11 mouse cellular contexts compared by ENCODE assay signal in genomic region chr11:59530870-59531535, GRCm38 (mm10). TPM values are rescaled to one million over a fixed set of nuclear protein-coding genes. Genes with fewer than 3 reads are reported as not detected.
DNase-seq lines count a peak whose midpoint lies in the region; ATAC-seq lines count a peak whose summit lies in the region.
"Had no signal": no experiment of that assay in that cellular context is flagged by ENCODE, and none has a peak within 500 bp of the region (broad histone marks: within the 10 kb centered on the region; RNA-seq: fewer than 3 reads in every experiment).

No protein-coding gene starts in this region.

- H3K27ac ChIP-seq in hindbrain, embryonic 15.5 days (replicated peaks) = no peak overlapping the region; the same call in 1 of the 2 replicates
- no peak overlapping the region for H3K27ac ChIP-seq in hindbrain, embryonic 10.5 days
- no peak overlapping the region for H3K27ac ChIP-seq in limb, embryonic 12.5 days

- no peak for DNase-seq in hindbrain, embryonic 10.5 days (ENCODE audit: low spot score)
- DNase-seq in R1 (ENCODE audit: low read depth, low spot score) = peak; percentile 80
- peak; percentile 73 for DNase-seq in embryo, embryonic 10 days (ENCODE audit: low spot score)
- DNase-seq in adrenal gland, adult (ENCODE audit: inconsistent age in 2 of 2, low spot score in 1 of 2) = no peak
- DNase-seq in adrenal gland, postnatal 36 days = no peak
- no peak for DNase-seq in spleen, adult 12 weeks (ENCODE audit: low spot score)

- H3K27me3 ChIP-seq in hindbrain, embryonic 15.5 days = no peaks in the 10 kb centered on the region
- H3K27me3 ChIP-seq in hindbrain, embryonic 10.5 days (ENCODE audit: insufficient read depth, poor library complexity, severe bottlenecking) = no peaks in the 10 kb centered on the region
- H3K27me3 ChIP-seq in limb, embryonic 12.5 days = no peaks in the 10 kb centered on the region

- H3K9ac ChIP-seq in hindbrain, embryonic 15.5 days = no peak overlapping the region
- no peak overlapping the region for H3K9ac ChIP-seq in limb, embryonic 12.5 days (replicated peaks)

- H3K9me3 ChIP-seq in hindbrain, embryonic 15.5 days = no peaks in the 10 kb centered on the region
- H3K9me3 ChIP-seq in hindbrain, embryonic 10.5 days = no peaks in the 10 kb centered on the region
- no peaks in the 10 kb centered on the region for H3K9me3 ChIP-seq in limb, embryonic 12.5 days

- 0 out of 2 replicates have a peak, but pooled peaks have one; percentile 48 for ATAC-seq in hindbrain, embryonic 15.5 days (ENCODE audit: low FRiP score, low read depth)
- peak; percentile 26; the same call in 1 of the 2 replicates for ATAC-seq in limb, embryonic 12.5 days (ENCODE audit: insufficient number of reproducible peaks, insufficient read depth, low FRiP score, low TSS enrichment, low read depth)

- 0 out of 2 replicates have a peak, but pooled peaks cover 6% of the 10 kb centered on the region for H3K4me1 ChIP-seq in hindbrain, embryonic 15.5 days (replicated peaks)
- H3K4me1 ChIP-seq in hindbrain, embryonic 10.5 days (replicated peaks) = peaks cover 12% of the 10 kb centered on the region
- H3K4me1 ChIP-seq in limb, embryonic 12.5 days (replicated peaks) = peaks cover 7% of the 10 kb centered on the region

- 63% methylated on average over 6 of the region's 6 CpGs for WGBS in hindbrain, embryonic 15.5 days
- WGBS in hindbrain, embryonic 10.5 days = 78% methylated on average over 6 of the region's 6 CpGs
- WGBS in limb, embryonic 12.5 days = 73% methylated on average over 6 of the region's 6 CpGs

- no peaks in the 10 kb centered on the region for H3K36me3 ChIP-seq in hindbrain, embryonic 15.5 days
- H3K36me3 ChIP-seq in hindbrain, embryonic 10.5 days = no peaks in the 10 kb centered on the region
- no peaks in the 10 kb centered on the region for H3K36me3 ChIP-seq in limb, embryonic 12.5 days

- no peak overlapping the region for H3K4me3 ChIP-seq in hindbrain, embryonic 15.5 days
- no peak overlapping the region for H3K4me3 ChIP-seq in hindbrain, embryonic 10.5 days
- H3K4me3 ChIP-seq in limb, embryonic 12.5 days (replicated peaks) = no peak overlapping the region

- no peak overlapping the region for H3K4me2 ChIP-seq in hindbrain, embryonic 15.5 days
- H3K4me2 ChIP-seq in limb, embryonic 12.5 days = no peak overlapping the region
- H3K4me2 ChIP-seq: heart, embryonic 11.5 days had no signal

RNA-seq across cellular contexts. Expression of gene Zkscan17, which starts 4.5 kb away (rescaled TPM):
- polyA plus RNA-seq in hindbrain, embryonic 15.5 days (2015; fragmentation: Nextera tagmentation; extraction: Ambion mirVana) = 13.9 and 14.7 TPM in 2 replicates
- polyA plus RNA-seq in hindbrain, embryonic 10.5 days (2016; fragmentation: Nextera tagmentation; extraction: Ambion mirVana) = 35.8 and 36.8 TPM in 2 replicates
- polyA plus RNA-seq in limb, embryonic 12.5 days (2016; fragmentation: Nextera tagmentation; extraction: Ambion mirVana) = 34.6 and 36.0 TPM in 2 replicates
- total RNA-seq in adrenal gland, postnatal 36 days (2021) = 10 to 100 TPM; 17.5 to 24.9 TPM

RNA-seq across cellular contexts. Expression of gene Nlrp3, which starts 10.4 kb away (rescaled TPM):
- polyA plus RNA-seq in hindbrain, embryonic 15.5 days (2015; fragmentation: Nextera tagmentation; extraction: Ambion mirVana) = 0.23 and 0.25 TPM in 2 replicates
- polyA plus RNA-seq in hindbrain, embryonic 10.5 days (2016; fragmentation: Nextera tagmentation; extraction: Ambion mirVana) = 0.17 TPM in 1 of 2 replicates, not detected in the other
- polyA plus RNA-seq in limb, embryonic 12.5 days (2016; fragmentation: Nextera tagmentation; extraction: Ambion mirVana) = 0.35 TPM in 1 of 2 replicates, not detected in the other
- total RNA-seq in adrenal gland, postnatal 36 days (2021) = 1 to 10 TPM in 1 of 2 experiments, under 1 TPM in 1; 0.63 to 1.1 TPM

RNA-seq across cellular contexts. Expression of gene Olfr222, which starts 45.0 kb away (rescaled TPM):
- polyA plus RNA-seq in hindbrain, embryonic 15.5 days (2015; fragmentation: Nextera tagmentation; extraction: Ambion mirVana) = not detected in 2 replicates
- not detected in 2 replicates for polyA plus RNA-seq in hindbrain, embryonic 10.5 days (2016; fragmentation: Nextera tagmentation; extraction: Ambion mirVana)
- not detected in 2 replicates for polyA plus RNA-seq in limb, embryonic 12.5 days (2016; fragmentation: Nextera tagmentation; extraction: Ambion mirVana)
- total RNA-seq in adrenal gland, postnatal 36 days (2021) = not detected
- total RNA-seq: layer of hippocampus, adult 8-10 months had no signal
- polyA plus RNA-seq: heart, embryonic 11.5 days; lung, embryonic 16.5 days had no signal

RNA-seq across cellular contexts. Expression of gene Zfp867, which starts 58.7 kb away (rescaled TPM):
- 12.6 and 12.7 TPM in 2 replicates for polyA plus RNA-seq in hindbrain, embryonic 15.5 days (2015; fragmentation: Nextera tagmentation; extraction: Ambion mirVana)
- polyA plus RNA-seq in hindbrain, embryonic 10.5 days (2016; fragmentation: Nextera tagmentation; extraction: Ambion mirVana) = 8.0 and 9.1 TPM in 2 replicates
- polyA plus RNA-seq in limb, embryonic 12.5 days (2016; fragmentation: Nextera tagmentation; extraction: Ambion mirVana) = 8.8 and 9.5 TPM in 2 replicates
- 1 to 10 TPM; 3.7 to 3.8 TPM for total RNA-seq in adrenal gland, postnatal 36 days (2021)

Comparison
In these comparisons a context has a peak if more than half of its experiments do, and no peak if none do; other contexts are left out.
1. DNase-seq: peak in R1 (single experiment) and embryo, embryonic 10 days (single experiment); none in hindbrain, embryonic 10.5 days (single experiment), adrenal gland, adult (0 of 2), adrenal gland, postnatal 36 days (0 of 2) and spleen, adult 12 weeks (single experiment).